Mouse (Mus musculus) testis, adult 2 months (tissue): ENCODE measurements around the gene Pde4d.

Experiments
- CTCF ChIP-seq: fragments of 200-500 bp; IDR thresholded peaks from 2 replicates; pipeline ENCODE4 v1.5.1; 2012; ENCODE audit warnings: low read depth, mild to moderate bottlenecking, inconsistent platforms, low read length, moderate library complexity; ENCODE audit not compliant: control insufficient read depth, insufficient read depth, insufficient replicate concordance
- POLR2A ChIP-seq: fragments of 200-500 bp; IDR thresholded peaks from 2 replicates; pipeline ENCODE4 v1.6.1; 2012; ENCODE audit warnings: low read depth, mild to moderate bottlenecking, inconsistent platforms, low read length, moderate library complexity; ENCODE audit not compliant: control insufficient read depth

- TF ChIP-seq POLR2A (no peak), CTCF (no peak)
These were observed 1183.3 kb downstream of the Pde4d start for GRCm38 (mm10) chr13:109633037-109633418.
